ENCODE assay signal across 15 mouse cellular contexts in genomic region chr11:79001871-79002270, GRCm38 (mm10). TPM values are rescaled to one million over a fixed set of nuclear protein-coding genes. Genes with fewer than 3 reads are reported as not detected.
DNase-seq lines count a peak whose midpoint lies in the region; ATAC-seq and TF ChIP-seq lines count a peak whose summit lies in the region.
"Had no signal": no experiment of that assay in that cellular context is flagged by ENCODE, and none has a peak within 500 bp of the region (broad histone marks: within the 10 kb centered on the region; RNA-seq: fewer than 3 reads in every experiment).

No protein-coding gene starts in this region.

- intact Hi-C loops in heart, adult 2 months (cut with DNase I), result loop anchor here (1.0 to 5.0 kb wide), 2 partner anchors 17 to 35 kb away; no protein-coding TSS in a partner anchor
- intact Hi-C loops in heart, postnatal 10 days (cut with DNase I), result loop anchor here (2.0 kb wide), 2 partner anchors 17 to 35 kb away; partner anchors contain the start of gene Lgals9

- H3K4me1 ChIP-seq in heart, adult 2 months (ENCODE audit: control insufficient read depth, insufficient read depth, low read length), result peaks cover 8% of the 10 kb centered on the region
- H3K4me1 ChIP-seq in liver, embryonic 13.5 days (replicated peaks), result peaks cover 46% of the 10 kb centered on the region
- peaks cover 37% of the 10 kb centered on the region for H3K4me1 ChIP-seq in liver, embryonic 11.5 days (replicated peaks; ENCODE audit: control insufficient read depth, insufficient read depth, low read length)
- peaks cover 75% of the 10 kb centered on the region for H3K4me1 ChIP-seq in E14TG2a.4 (replicated peaks; ENCODE audit: low read depth, low read length)
- peaks cover 8% of the 10 kb centered on the region; the same call in 1 of the 2 replicates for H3K4me1 ChIP-seq in intestine, postnatal 0 days (replicated peaks; ENCODE audit: control insufficient read depth, insufficient read depth, low read length)
- H3K4me1 ChIP-seq in hindbrain, embryonic 16.5 days (ENCODE audit: control insufficient read depth, insufficient read depth, low read depth, low read length), result no peaks in the 10 kb centered on the region
- H3K4me1 ChIP-seq: neural tube, embryonic 13.5 days had no signal

- TF ChIP-seq CTCF in heart, adult 2 months (IDR thresholded peaks at IDR 0.05), result no peak
- no peak for TF ChIP-seq CTCF in E14TG2a.4 (conservative IDR thresholded peaks at IDR 0.05; ENCODE audit: low read length)
- no peak for TF ChIP-seq CTCF in intestine, postnatal 0 days (IDR thresholded peaks at IDR 0.05; ENCODE audit: low read depth)

- DNase-seq in heart, adult 2 months, result peak in 1 of 2 experiments; percentile 11
- no peak for DNase-seq in heart, postnatal 10 days
- no peak for DNase-seq in liver, embryonic 13.5 days
- DNase-seq in liver, embryonic 11.5 days (ENCODE audit: low spot score), result no peak
- no peak for DNase-seq in left cerebral cortex, adult 11 months (ENCODE audit: low spot score)
- DNase-seq: cerebellum, adult 8-10 months; embryo, embryonic 11 days had no signal

- no peaks in the 10 kb centered on the region for H3K9me3 ChIP-seq in liver, embryonic 13.5 days (replicated peaks)
- 0 out of 2 replicates have a peak, but pooled peaks cover 5% of the 10 kb centered on the region for H3K9me3 ChIP-seq in liver, embryonic 11.5 days (ENCODE audit: control insufficient read depth, low read length)
- H3K9me3 ChIP-seq in E14TG2a.4 (ENCODE audit: low read length), result peaks cover 19% of the 10 kb centered on the region
- H3K9me3 ChIP-seq in intestine, postnatal 0 days (ENCODE audit: control insufficient read depth), result no peaks in the 10 kb centered on the region
- no peaks in the 10 kb centered on the region for H3K9me3 ChIP-seq in hindbrain, embryonic 16.5 days (ENCODE audit: control insufficient read depth, low read length)
- H3K9me3 ChIP-seq: neural tube, embryonic 13.5 days had no signal

- no peaks in the 10 kb centered on the region for H3K27me3 ChIP-seq in heart, adult 2 months (ENCODE audit: control insufficient read depth, insufficient read depth, low read length)
- no peaks in the 10 kb centered on the region for H3K27me3 ChIP-seq in liver, embryonic 13.5 days
- H3K27me3 ChIP-seq in liver, embryonic 11.5 days (replicated peaks; ENCODE audit: control insufficient read depth, insufficient read depth, low read length), result no peaks in the 10 kb centered on the region
- H3K27me3 ChIP-seq in E14TG2a.4 (ENCODE audit: insufficient read depth, low read length), result no peaks in the 10 kb centered on the region
- H3K27me3 ChIP-seq in intestine, postnatal 0 days (replicated peaks; ENCODE audit: control insufficient read depth, insufficient read depth, low read length), result no peaks in the 10 kb centered on the region
- no peaks in the 10 kb centered on the region for H3K27me3 ChIP-seq in hindbrain, embryonic 16.5 days (replicated peaks; ENCODE audit: control insufficient read depth, insufficient read depth, low read length)
- H3K27me3 ChIP-seq: neural tube, embryonic 13.5 days had no signal

- H3K27ac ChIP-seq in heart, adult 2 months, result peak overlapping the region; percentile 78
- H3K27ac ChIP-seq in liver, embryonic 13.5 days, result peak overlapping the region; percentile 15; the same call in 1 of the 2 replicates
- no peak overlapping the region; the same call in 1 of the 2 replicates for H3K27ac ChIP-seq in liver, embryonic 11.5 days (ENCODE audit: low read depth, low read length)
- peak overlapping the region; percentile 85 for H3K27ac ChIP-seq in intestine, postnatal 0 days (ENCODE audit: low read depth, low read length)
- H3K27ac ChIP-seq in hindbrain, embryonic 16.5 days (ENCODE audit: low read depth, low read length), result no peak overlapping the region
- H3K27ac ChIP-seq: left cerebral cortex, adult 2 months had no signal

- no peak overlapping the region for H3K4me2 ChIP-seq in liver, embryonic 13.5 days
- no peak overlapping the region for H3K4me2 ChIP-seq in liver, embryonic 11.5 days
- H3K4me2 ChIP-seq in intestine, postnatal 0 days (replicated peaks; ENCODE audit: low read depth), result no peak overlapping the region
- H3K4me2 ChIP-seq in hindbrain, embryonic 16.5 days (ENCODE audit: low read length), result no peak overlapping the region
- H3K4me2 ChIP-seq: neural tube, embryonic 13.5 days had no signal

- no peaks in the 10 kb centered on the region for H3K79me2 ChIP-seq in heart, adult 2 months (replicated peaks; ENCODE audit: control insufficient read depth, insufficient read depth, low read length)

- H3K9ac ChIP-seq in heart, adult 2 months (ENCODE audit: low read depth, low read length), result no peak overlapping the region
- no peak overlapping the region for H3K9ac ChIP-seq in liver, embryonic 13.5 days
- no peak overlapping the region for H3K9ac ChIP-seq in liver, embryonic 11.5 days (ENCODE audit: low read depth, low read length)
- H3K9ac ChIP-seq in intestine, postnatal 0 days (ENCODE audit: low read depth, low read length), result no peak overlapping the region
- H3K9ac ChIP-seq in hindbrain, embryonic 16.5 days (ENCODE audit: low read depth, low read length), result no peak overlapping the region
- H3K9ac ChIP-seq: neural tube, embryonic 13.5 days had no signal

- 97% methylated on average over 4 of the region's 4 CpGs for WGBS in heart, adult 2 months
- WGBS in liver, embryonic 13.5 days (ENCODE audit: insufficient replicate concordance), result 64% methylated on average over 4 of the region's 4 CpGs
- WGBS in liver, embryonic 11.5 days, result 78% methylated on average over 4 of the region's 4 CpGs
- 75% methylated on average over 4 of the region's 4 CpGs for WGBS in intestine, postnatal 0 days
- WGBS in hindbrain, embryonic 16.5 days, result 94% methylated on average over 4 of the region's 4 CpGs

- no peaks in the 10 kb centered on the region for H3K36me3 ChIP-seq in heart, adult 2 months (ENCODE audit: control insufficient read depth, insufficient read depth, low read length)
- no peaks in the 10 kb centered on the region for H3K36me3 ChIP-seq in liver, embryonic 13.5 days
- H3K36me3 ChIP-seq in liver, embryonic 11.5 days (ENCODE audit: control insufficient read depth, insufficient read depth, low read length), result no peaks in the 10 kb centered on the region
- peaks cover 6% of the 10 kb centered on the region for H3K36me3 ChIP-seq in E14TG2a.4 (ENCODE audit: insufficient read depth, low read length)
- no peaks in the 10 kb centered on the region for H3K36me3 ChIP-seq in intestine, postnatal 0 days (ENCODE audit: control insufficient read depth, insufficient read depth)
- H3K36me3 ChIP-seq in hindbrain, embryonic 16.5 days (ENCODE audit: control insufficient read depth, insufficient read depth, low read length), result no peaks in the 10 kb centered on the region
- H3K36me3 ChIP-seq: neural tube, embryonic 13.5 days had no signal

- no peak for ATAC-seq in liver, embryonic 13.5 days (ENCODE audit: low read depth)
- no peak for ATAC-seq in liver, embryonic 11.5 days (replicated peaks; ENCODE audit: low FRiP score)
- no peak for ATAC-seq in intestine, postnatal 0 days
- ATAC-seq in hindbrain, embryonic 16.5 days, result no peak
- ATAC-seq: activated CD4-positive, CD25-positive, alpha-beta regulatory T cell, adult 4 months; inflammation-experienced regulatory T-cells, adult 6 months had no signal

- no peak for TF ChIP-seq EP300 in heart, adult 2 months (IDR thresholded peaks at IDR 0.05; ENCODE audit: insufficient read depth, low read depth, low read length)

- no peak for TF ChIP-seq POLR2A in heart, adult 2 months (IDR thresholded peaks at IDR 0.05; ENCODE audit: insufficient read depth, low read depth, low read length)

- H3K4me3 ChIP-seq in heart, adult 2 months, result no peak overlapping the region
- no peak overlapping the region for H3K4me3 ChIP-seq in liver, embryonic 13.5 days (replicated peaks)
- no peak overlapping the region for H3K4me3 ChIP-seq in liver, embryonic 11.5 days (ENCODE audit: low read depth, low read length)
- H3K4me3 ChIP-seq in E14TG2a.4 (replicated peaks; ENCODE audit: low read length), result 0 out of 2 replicates have a peak overlapping the region, but pooled peaks have one; percentile 11
- H3K4me3 ChIP-seq in intestine, postnatal 0 days (ENCODE audit: low read depth, low read length), result no peak overlapping the region
- no peak overlapping the region for H3K4me3 ChIP-seq in hindbrain, embryonic 16.5 days (ENCODE audit: low read length)
- H3K4me3 ChIP-seq: erythroblast, embryonic 14.5 days; left cerebral cortex, adult 2 months; neural tube, embryonic 13.5 days had no signal

RNA-seq across cellular contexts. Expression of gene Lgals9, which starts 17.1 kb away (rescaled TPM):
- total RNA-seq in heart, adult 2 months (2021), result 10 to 100 TPM; 20.7 to 23.1 TPM
- 49.5 and 93.4 TPM in 2 replicates for polyA plus RNA-seq in heart, adult 2 months (2012; rRNA removed)
- 10 to 100 TPM; 49.5 to 50.5 TPM for total RNA-seq in heart, postnatal 10 days (2021)
- polyA plus RNA-seq in liver, embryonic 13.5 days (2015; fragmentation: Nextera tagmentation; extraction: Ambion mirVana), result 64.8 and 69.1 TPM in 2 replicates
- 44.1 and 47.1 TPM in 2 replicates for polyA plus RNA-seq in liver, embryonic 11.5 days (2014; fragmentation: Nextera tagmentation; extraction: Ambion mirVana)
- polyA plus RNA-seq in intestine, postnatal 0 days (2015; fragmentation: Nextera tagmentation; extraction: Ambion mirVana), result 526 and 586 TPM in 2 replicates
- polyA plus RNA-seq in hindbrain, embryonic 16.5 days (2015; fragmentation: Nextera tagmentation; extraction: Ambion mirVana), result 14.7 and 18.3 TPM in 2 replicates

Comparison
In these comparisons a context has a peak if more than half of its experiments do, and no peak if none do; other contexts are left out.
1. H3K27ac ChIP-seq: peak in heart, adult 2 months (single experiment), liver, embryonic 13.5 days (single experiment) and intestine, postnatal 0 days (single experiment); none in liver, embryonic 11.5 days (single experiment) and hindbrain, embryonic 16.5 days (single experiment).